Mouse (Mus musculus) liver, embryonic 13.5 days (tissue): Measurements from ENCODE around the gene Tmem200a. TPM values are rescaled to one million over a fixed set of nuclear protein-coding genes. Genes with fewer than 3 reads are reported as not detected.
"Not testable (repeated sequence)": the region's sequence is repeated elsewhere in the genome, so short reads cannot be mapped to it uniquely, and the experiment has no call there.

ENCODE experiments used
- ATAC-seq: fragments of 200-750 bp; cut with Nextera tagmentation; 2 replicates; pipeline ENCODE4 v1.8.0; 2017; ENCODE audit warnings: low read depth, mild to moderate bottlenecking, moderate number of reproducible peaks, moderate library complexity
- DNase-seq: peaks from one replicate; pipeline ENCODE4 v3.0.0; 2022
- H3K27ac ChIP-seq: fragments of 300-500 bp; sonication (generic); 2 replicates; pipeline ENCODE4 v1.5.1; 2015; ENCODE audit warnings: moderate library complexity, mild to moderate bottlenecking, inconsistent platforms
- H3K27me3 ChIP-seq: fragments of 300-500 bp; sonication (generic); 2 replicates; pipeline ENCODE4 v1.6.1; 2015; ENCODE audit warnings: mild to moderate bottlenecking, inconsistent platforms
- H3K36me3 ChIP-seq: fragments of 300-500 bp; sonication (generic); 2 replicates; pipeline ENCODE4 v1.6.1; 2015; ENCODE audit warnings: mild to moderate bottlenecking, inconsistent platforms
- H3K4me1 ChIP-seq: fragments of 300-500 bp; sonication (generic); replicated peaks from 2 replicates; pipeline ENCODE4 v1.6.1; 2015; ENCODE audit warnings: inconsistent platforms
- H3K4me2 ChIP-seq: fragments of 300-500 bp; sonication (generic); 2 replicates; pipeline ENCODE4 v1.6.1; 2015; ENCODE audit warnings: inconsistent platforms, mild to moderate bottlenecking, moderate library complexity
- H3K4me3 ChIP-seq: fragments of 300-500 bp; sonication (generic); replicated peaks from 2 replicates; pipeline ENCODE4 v1.5.1; 2015; ENCODE audit warnings: mild to moderate bottlenecking, inconsistent platforms
- H3K9ac ChIP-seq: fragments of 300-500 bp; sonication (generic); 2 replicates; pipeline ENCODE4 v1.6.1; 2015; ENCODE audit warnings: mild to moderate bottlenecking, inconsistent platforms
- H3K9me3 ChIP-seq: fragments of 300-500 bp; sonication (generic); replicated peaks from 2 replicates; pipeline ENCODE4 v1.6.1; 2016; ENCODE audit warnings: inconsistent platforms
- WGBS: fragments of 180-500 bp; shearing (Covaris S2); methylation state at CpG from one replicate; pipeline ENCODE4 v1.1.7; 2015; ENCODE audit not compliant: insufficient replicate concordance; 5-methylcytosine and 5-hydroxymethylcytosine counted together
- polyA plus RNA-seq: library from polyadenylated mRNA; unstranded; fragments of >200 nt; fragmentation: Nextera tagmentation; extraction: Ambion mirVana; gene quantifications from 2 replicates; pipeline ENCODE4 v1.2.1, GENCODE M21; 2015

Gene Tmem200a
- polyA plus RNA-seq, 1 experiment from 2014 or later = 0.56 TPM

- ATAC-seq (no peak), DNase-seq (no peak)
- Histone ChIP-seq H3K27me3 (no peaks in the 10 kb centered on the region), H3K4me1 (peaks cover 4% of the 10 kb centered on the region; the same call in 1 of the 2 replicates), H3K9ac (no peak overlapping the region), H3K27ac (no peak overlapping the region), H3K4me3 (no peak overlapping the region), H3K4me2 (no peak overlapping the region), H3K9me3 (no peaks in the 10 kb centered on the region), H3K36me3 (no peaks in the 10 kb centered on the region)
- WGBS = 50% methylated on average over 11 of the region's 11 CpGs
Measured at GRCm38 (mm10) chr10:25927553-25928447, 151.1 kb downstream of the Tmem200a start.

GRCm38 (mm10) chr10:25920640-25921278 lies 158.1 kb downstream of the Tmem200a start:
- H3K27me3 ChIP-seq = no peaks in the 10 kb centered on the region
- DNase-seq (no peak), ATAC-seq (no peak)
- no peaks in the 10 kb centered on the region for H3K36me3 ChIP-seq
- H3K4me1 ChIP-seq = no peaks in the 10 kb centered on the region
- H3K9ac ChIP-seq = no peak overlapping the region
- no peak overlapping the region for H3K4me3 ChIP-seq
- 55% methylated on average over 4 of the region's 4 CpGs for WGBS
- H3K27ac ChIP-seq = no peak overlapping the region
- H3K9me3 ChIP-seq = no peaks in the 10 kb centered on the region
- H3K4me2 ChIP-seq = no peak overlapping the region

DNA sequence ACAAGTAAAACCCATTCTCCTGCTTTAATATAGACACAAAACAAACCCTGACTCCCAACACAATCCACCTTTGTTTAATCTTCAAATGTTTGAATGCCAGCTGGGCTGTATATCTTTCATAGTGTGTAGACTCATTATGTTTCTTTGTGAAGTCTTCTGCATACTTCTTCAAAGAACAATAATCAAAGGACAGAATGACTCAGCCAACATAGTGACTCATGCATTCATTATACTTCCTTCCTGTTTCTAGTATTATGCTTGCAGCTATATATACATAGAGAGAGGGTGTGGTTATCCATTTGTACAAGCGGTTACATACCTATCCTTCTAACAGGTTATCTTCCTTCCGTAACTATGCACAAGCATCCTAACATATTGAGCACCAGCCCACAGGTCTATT lies 160.7 kb downstream of the Tmem200a start:
- Histone ChIP-seq H3K27me3 (no peaks in the 10 kb centered on the region), H3K4me3 (no peak overlapping the region), H3K36me3 (no peaks in the 10 kb centered on the region), H3K4me2 (no peak overlapping the region), H3K9me3 (no peaks in the 10 kb centered on the region), H3K9ac (no peak overlapping the region), H3K4me1 (no peaks in the 10 kb centered on the region), H3K27ac (no peak overlapping the region)
- 64% methylated on average over 2 of the region's 2 CpGs for WGBS
- no peak for ATAC-seq
- no peak for DNase-seq

- Histone ChIP-seq H3K9me3 (no peaks in the 10 kb centered on the region), H3K9ac (no peak overlapping the region), H3K36me3 (no peaks in the 10 kb centered on the region), H3K4me2 (no peak overlapping the region), H3K27ac (no peak overlapping the region), H3K27me3 (no peaks in the 10 kb centered on the region), H3K4me1 (no peaks in the 10 kb centered on the region), H3K4me3 (no peak overlapping the region)
- DNase-seq = no peak
- 62% methylated on average over 6 of the region's 6 CpGs for WGBS
- no peak for ATAC-seq
Measured at GRCm38 (mm10) chr10:25910270-25910669, 168.6 kb downstream of the Tmem200a start.

GRCm38 (mm10) chr10:25908027-25909012 lies 170.5 kb downstream of the Tmem200a start:
- H3K9ac ChIP-seq = no peak overlapping the region
- no peak overlapping the region for H3K27ac ChIP-seq
- H3K4me1 ChIP-seq = no peaks in the 10 kb centered on the region
- no peak for DNase-seq
- no peak overlapping the region for H3K4me3 ChIP-seq
- 49% methylated on average over 10 of the region's 10 CpGs for WGBS
- no peak for ATAC-seq
- no peaks in the 10 kb centered on the region for H3K27me3 ChIP-seq
- H3K4me2 ChIP-seq = no peak overlapping the region
- H3K36me3 ChIP-seq = no peaks in the 10 kb centered on the region
- no peaks in the 10 kb centered on the region for H3K9me3 ChIP-seq

- 62% methylated on average over 5 of the region's 5 CpGs for WGBS
- DNase-seq, ATAC-seq, H3K36me3 ChIP-seq, H3K9ac ChIP-seq, H3K4me1 ChIP-seq, H3K4me2 ChIP-seq, H3K4me3 ChIP-seq, H3K27ac ChIP-seq, H3K9me3 ChIP-seq, H3K27me3 ChIP-seq: not testable (repeated sequence)
Measured at GRCm38 (mm10) chr10:25894126-25894525, 184.7 kb downstream of the Tmem200a start.

GRCm38 (mm10) chr10:25887225-25887624 lies 191.6 kb downstream of the Tmem200a start:
- H3K27ac ChIP-seq = no peak overlapping the region
- H3K4me2 ChIP-seq = no peak overlapping the region
- no peak for DNase-seq
- 36% methylated on average over 6 of the region's 6 CpGs for WGBS
- H3K9ac ChIP-seq = no peak overlapping the region
- no peaks in the 10 kb centered on the region for H3K4me1 ChIP-seq
- no peak for ATAC-seq
- H3K4me3 ChIP-seq = no peak overlapping the region
- no peaks in the 10 kb centered on the region for H3K27me3 ChIP-seq
- no peaks in the 10 kb centered on the region for H3K36me3 ChIP-seq
- H3K9me3 ChIP-seq = no peaks in the 10 kb centered on the region

GRCm38 (mm10) chr10:25884512-25884911 lies 194.3 kb downstream of the Tmem200a start:
- Histone ChIP-seq H3K27me3 (no peaks in the 10 kb centered on the region), H3K36me3 (no peaks in the 10 kb centered on the region), H3K27ac (no peak overlapping the region), H3K9me3 (no peaks in the 10 kb centered on the region), H3K4me2 (no peak overlapping the region), H3K4me3 (no peak overlapping the region), H3K4me1 (no peaks in the 10 kb centered on the region), H3K9ac (no peak overlapping the region)
- DNase-seq (no peak), ATAC-seq (no peak)
- 64% methylated on average over 2 of the region's 2 CpGs for WGBS

GRCm38 (mm10) chr10:25877731-25878130 lies 201.1 kb downstream of the Tmem200a start:
- H3K36me3 ChIP-seq = no peaks in the 10 kb centered on the region
- H3K9me3 ChIP-seq = no peaks in the 10 kb centered on the region
- H3K4me3 ChIP-seq = no peak overlapping the region
- H3K27ac ChIP-seq = no peak overlapping the region
- no peak for DNase-seq
- no peak overlapping the region for H3K4me2 ChIP-seq
- ATAC-seq = no peak
- H3K9ac ChIP-seq = no peak overlapping the region
- WGBS = 83% methylated on average over 2 of the region's 2 CpGs
- H3K27me3 ChIP-seq = no peaks in the 10 kb centered on the region
- no peaks in the 10 kb centered on the region for H3K4me1 ChIP-seq

DNA sequence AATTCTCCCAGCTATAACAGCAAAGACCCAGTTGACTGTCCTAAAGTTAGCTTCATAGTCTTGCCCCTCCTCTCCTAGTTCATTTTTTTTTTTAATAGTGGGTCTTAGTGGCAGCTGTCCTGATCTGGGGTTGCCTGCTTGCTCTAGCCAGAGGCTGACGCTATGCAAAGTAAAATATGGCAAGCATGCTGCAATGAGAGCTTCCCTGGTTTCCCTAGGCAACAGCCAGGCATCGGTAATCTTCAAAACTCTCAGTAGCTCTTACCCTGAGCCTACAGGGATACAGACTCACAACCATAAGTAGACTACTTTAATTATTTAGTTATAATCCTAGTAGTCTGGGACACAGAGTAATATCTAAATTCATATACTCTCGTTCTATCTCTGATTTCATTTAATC lies 202.0 kb downstream of the Tmem200a start:
- ATAC-seq = no peak
- Histone ChIP-seq H3K27me3 (no peaks in the 10 kb centered on the region), H3K4me2 (no peak overlapping the region), H3K36me3 (no peaks in the 10 kb centered on the region), H3K4me1 (no peaks in the 10 kb centered on the region), H3K9ac (no peak overlapping the region), H3K27ac (no peak overlapping the region), H3K9me3 (no peaks in the 10 kb centered on the region), H3K4me3 (no peak overlapping the region)
- no peak for DNase-seq
- WGBS = 56% methylated on average over 3 of the region's 3 CpGs

DNA sequence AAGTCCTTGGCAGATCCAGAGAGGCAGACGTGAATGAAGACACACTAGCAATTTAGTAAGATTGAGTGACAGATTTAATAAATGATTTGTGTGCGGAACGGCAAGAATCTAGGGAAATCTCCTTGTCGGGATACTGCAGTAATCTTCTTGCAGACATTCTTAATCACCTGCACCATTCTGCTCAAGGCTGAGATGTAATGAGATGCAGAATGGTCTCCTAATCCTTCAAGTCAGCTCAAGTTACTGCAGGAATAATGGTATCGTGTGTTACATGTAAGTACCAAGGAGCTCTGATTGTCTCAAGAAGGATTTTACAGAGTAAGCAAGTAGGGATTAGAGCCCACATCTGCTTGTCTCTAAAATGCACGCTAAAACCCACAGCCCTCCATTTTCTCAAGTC lies 210.1 kb downstream of the Tmem200a start:
- 71% methylated on average over 6 of the region's 6 CpGs for WGBS
- Histone ChIP-seq H3K27ac (no peak overlapping the region), H3K36me3 (no peaks in the 10 kb centered on the region), H3K9me3 (no peaks in the 10 kb centered on the region), H3K4me1 (no peaks in the 10 kb centered on the region), H3K4me3 (no peak overlapping the region), H3K4me2 (no peak overlapping the region), H3K27me3 (no peaks in the 10 kb centered on the region), H3K9ac (no peak overlapping the region)
- ATAC-seq (no peak), DNase-seq (no peak)
